Mouse (Mus musculus) hematopoietic stem cell, adult 5-6 weeks (primary cell): ENCODE results near the gene Slc35f6. TPM values are rescaled to one million over a fixed set of nuclear protein-coding genes. Genes with fewer than 3 reads are reported as not detected.

Source experiments
- ATAC-seq, 2 experiments: fragments of 125-278 bp in 1 of 2; replicated peaks in 1 of 2; 2 replicates each; pipeline ENCODE4 v1.8.0; 2016 to 2017; ENCODE audit warnings: inconsistent platforms in 2 of 2, mild to moderate bottlenecking in 2 of 2, moderate number of reproducible peaks in 2 of 2, low read depth in 1 of 2, moderate TSS enrichment in 1 of 2; ENCODE audit not compliant: low FRiP score in 2 of 2, poor library complexity in 2 of 2, severe bottlenecking in 2 of 2, insufficient read depth in 1 of 2, low TSS enrichment in 1 of 2
- total RNA-seq: library from RNA; stranded (forward); fragments of 172-1452, 232-1000 nt; gene quantifications from 2 replicates; pipeline ENCODE4 v1.2.3, GENCODE M21; 2017

The Slc35f6 gene
- total RNA-seq, 1 experiment from 2014 or later = 3.3 TPM

DNA sequence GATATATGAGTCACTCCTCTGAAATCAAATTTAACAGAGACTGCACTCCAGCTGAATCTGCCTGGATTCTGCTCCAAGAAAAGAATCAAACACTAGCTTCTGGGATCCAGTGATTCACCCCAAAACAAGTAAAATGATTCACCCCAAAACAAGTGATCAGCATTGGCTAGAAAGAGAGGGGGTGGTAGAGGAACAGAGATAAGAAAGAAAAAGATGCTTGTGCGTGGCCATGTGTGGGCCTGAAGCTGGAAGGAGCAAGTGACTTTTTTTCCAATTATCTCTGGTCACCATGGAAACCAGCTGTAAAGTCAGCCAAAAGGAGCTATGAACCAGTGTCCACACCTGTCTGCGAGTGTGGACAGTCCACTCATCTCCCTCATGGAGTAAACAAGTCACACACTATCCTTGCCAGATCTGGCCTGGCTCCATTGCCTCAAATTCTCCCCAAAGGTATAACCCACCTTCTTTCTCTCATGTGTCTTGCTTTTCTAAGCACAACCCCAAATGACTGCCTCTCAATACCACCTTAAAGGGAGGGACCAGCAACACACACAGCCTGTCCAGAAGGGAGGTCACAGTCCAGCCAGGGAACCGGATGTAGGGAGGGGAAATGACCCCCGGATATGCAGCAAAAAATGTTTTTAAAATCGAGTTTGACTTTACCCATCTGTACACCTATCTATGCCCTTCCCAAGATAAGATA, 4.1 kb upstream of the Slc35f6 start:
- no peak for ATAC-seq

DNA sequence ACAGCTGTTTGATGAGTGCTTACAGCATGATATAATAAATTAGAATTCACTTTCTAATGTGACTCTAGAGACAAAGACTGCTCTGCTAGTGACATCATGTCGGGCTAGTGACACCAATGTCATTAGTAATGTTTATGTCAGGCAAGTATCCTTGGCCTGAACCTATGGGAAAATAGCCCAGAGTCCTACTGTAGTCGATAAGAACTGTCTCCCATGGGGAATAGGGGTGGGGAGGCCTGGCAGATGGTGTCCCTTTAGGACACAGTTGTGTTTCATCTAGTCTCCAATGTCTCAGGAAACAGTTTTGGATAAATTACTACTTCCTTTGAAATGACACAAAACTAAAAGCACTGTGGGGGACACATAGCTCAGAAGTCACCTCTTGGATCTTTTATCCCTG, 1.7 kb upstream of the Slc35f6 start:
- ATAC-seq = no peak

DNA sequence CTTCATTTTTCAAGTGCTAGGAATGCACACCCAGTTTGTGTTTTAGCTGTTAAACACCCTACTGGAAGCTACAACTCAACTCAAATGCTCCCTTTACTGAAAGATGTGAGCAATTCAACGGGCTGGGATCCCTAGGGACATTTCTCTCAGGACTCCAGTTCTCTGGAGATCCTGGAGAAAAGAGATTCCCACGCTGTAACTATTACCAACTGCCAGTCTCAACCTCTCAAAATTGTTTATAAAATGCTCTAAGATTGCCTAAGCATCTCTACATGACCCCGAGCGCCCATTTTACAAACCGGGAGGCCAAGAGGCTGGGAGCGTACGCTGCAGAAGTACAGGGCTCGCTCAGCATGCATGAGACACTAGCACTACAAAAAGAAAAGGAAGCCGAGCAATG, 337 bp upstream of the Slc35f6 start:
- no peak for ATAC-seq

DNA sequence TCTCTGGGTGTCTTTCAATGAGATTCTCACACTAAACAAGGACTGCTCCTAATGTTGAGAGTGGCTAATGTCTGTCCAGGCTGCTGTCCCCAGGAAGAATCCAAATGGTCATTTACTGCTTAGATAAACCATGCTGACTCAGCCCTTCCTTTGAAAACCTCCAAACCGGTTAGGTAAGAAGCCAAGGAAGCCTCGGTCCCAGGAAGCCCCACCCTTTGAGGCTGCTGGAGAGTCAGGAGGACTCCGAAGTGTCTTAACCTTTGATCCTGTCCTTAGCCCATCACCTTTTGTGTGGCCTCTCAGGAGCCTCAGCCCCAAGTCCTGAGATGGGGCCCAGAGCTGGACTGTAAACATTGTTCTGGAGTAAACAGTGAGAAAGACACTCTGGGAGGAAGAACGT, 1.8 kb downstream of the Slc35f6 start:
- ATAC-seq = no peak

DNA sequence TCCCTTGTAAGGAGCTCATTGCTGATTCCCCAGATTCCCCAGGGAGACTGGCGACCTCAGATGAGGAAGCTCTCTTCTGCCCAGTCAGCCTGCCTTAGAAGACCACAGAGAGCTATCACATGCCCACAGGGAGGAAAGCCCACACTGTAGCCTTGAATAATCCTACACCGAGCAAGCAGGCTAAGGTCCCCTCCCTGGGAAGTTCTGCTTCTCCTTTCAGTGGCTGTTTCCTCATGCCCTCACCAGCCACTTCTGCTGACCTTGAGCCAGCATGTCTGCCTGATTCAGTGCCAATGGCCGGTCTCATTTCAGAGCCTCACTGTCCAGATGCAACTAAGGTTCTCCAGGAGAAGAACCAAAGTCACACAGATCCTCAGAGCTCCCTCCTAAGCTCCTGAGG, 3.0 kb downstream of the Slc35f6 start:
- ATAC-seq = no peak

DNA sequence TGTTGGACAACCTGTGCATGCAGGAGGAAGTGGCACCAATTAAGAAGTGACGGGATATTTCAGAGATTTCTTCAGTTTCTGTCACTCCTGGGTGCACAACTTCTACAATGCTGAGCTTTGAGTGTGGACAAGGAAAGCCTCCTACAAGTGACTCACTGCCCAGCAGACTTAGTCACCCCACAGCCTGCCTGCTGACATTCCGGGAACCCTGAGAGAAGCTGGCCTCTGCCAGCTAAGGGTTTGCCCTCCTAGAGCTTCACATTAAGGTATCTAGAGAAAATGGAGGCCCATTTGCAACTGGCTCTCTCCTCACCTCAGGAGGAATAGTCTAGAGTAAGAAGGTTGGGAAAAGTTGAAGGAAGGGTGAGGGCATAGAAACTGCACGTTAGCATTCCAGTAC, 3.8 kb downstream of the Slc35f6 start:
- ATAC-seq = no peak

GRCm38 (mm10) chr5:30653246-30653645, 5.5 kb downstream of the Slc35f6 start:
- no peak for ATAC-seq

GRCm38 (mm10) chr5:30655042-30655441, 7.3 kb downstream of the Slc35f6 start:
- ATAC-seq = no peak

GRCm38 (mm10) chr5:30655526-30656195, 7.9 kb downstream of the Slc35f6 start:
- no peak for ATAC-seq

- ATAC-seq = no peak
These were observed 11.3 kb downstream of the Slc35f6 start for GRCm38 (mm10) chr5:30659042-30659441.

- no peak for ATAC-seq
These were observed 12.5 kb downstream of the Slc35f6 start for GRCm38 (mm10) chr5:30660278-30660677.

DNA sequence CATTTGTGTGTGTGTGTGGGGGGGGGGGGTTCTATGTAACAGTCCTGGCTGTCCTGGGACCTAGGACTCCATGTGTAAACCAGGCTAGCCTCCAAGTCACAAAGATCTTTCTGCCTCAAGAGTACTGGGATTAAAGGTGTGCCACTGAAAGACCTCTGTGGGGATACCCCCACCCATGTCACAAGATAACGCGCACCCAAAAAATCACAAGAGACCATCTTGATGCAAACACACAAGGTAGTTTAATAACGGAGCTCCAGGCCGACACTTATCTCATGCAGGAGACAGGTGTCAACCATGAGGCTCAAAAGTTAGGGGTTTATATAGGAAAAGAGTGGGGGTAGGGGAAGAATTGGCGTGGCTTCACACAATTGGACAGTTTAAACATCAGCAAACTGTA, 13.1 kb downstream of the Slc35f6 start:
- ATAC-seq = no peak

DNA sequence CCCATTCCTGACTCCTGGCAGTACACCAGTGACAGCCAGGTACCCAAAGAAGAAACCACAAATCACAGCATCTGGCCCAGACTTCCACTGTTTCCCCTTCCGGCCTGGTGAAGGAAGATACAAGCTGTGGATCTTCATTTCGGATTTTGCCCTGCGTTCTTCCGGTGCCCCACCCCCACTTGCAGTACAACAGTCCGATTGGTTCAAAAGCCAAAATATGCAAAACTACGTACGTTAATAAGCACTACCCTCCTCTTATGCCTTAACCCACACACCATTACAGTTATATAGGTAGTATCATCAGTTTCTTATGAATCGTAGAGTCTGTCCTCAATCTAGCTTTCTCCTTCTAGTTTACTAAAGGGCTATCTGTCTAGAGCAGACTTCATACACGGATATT, 17.6 kb downstream of the Slc35f6 start:
- no peak for ATAC-seq

- ATAC-seq = no peak
These were observed 18.2 kb downstream of the Slc35f6 start for GRCm38 (mm10) chr5:30665968-30666367.

DNA sequence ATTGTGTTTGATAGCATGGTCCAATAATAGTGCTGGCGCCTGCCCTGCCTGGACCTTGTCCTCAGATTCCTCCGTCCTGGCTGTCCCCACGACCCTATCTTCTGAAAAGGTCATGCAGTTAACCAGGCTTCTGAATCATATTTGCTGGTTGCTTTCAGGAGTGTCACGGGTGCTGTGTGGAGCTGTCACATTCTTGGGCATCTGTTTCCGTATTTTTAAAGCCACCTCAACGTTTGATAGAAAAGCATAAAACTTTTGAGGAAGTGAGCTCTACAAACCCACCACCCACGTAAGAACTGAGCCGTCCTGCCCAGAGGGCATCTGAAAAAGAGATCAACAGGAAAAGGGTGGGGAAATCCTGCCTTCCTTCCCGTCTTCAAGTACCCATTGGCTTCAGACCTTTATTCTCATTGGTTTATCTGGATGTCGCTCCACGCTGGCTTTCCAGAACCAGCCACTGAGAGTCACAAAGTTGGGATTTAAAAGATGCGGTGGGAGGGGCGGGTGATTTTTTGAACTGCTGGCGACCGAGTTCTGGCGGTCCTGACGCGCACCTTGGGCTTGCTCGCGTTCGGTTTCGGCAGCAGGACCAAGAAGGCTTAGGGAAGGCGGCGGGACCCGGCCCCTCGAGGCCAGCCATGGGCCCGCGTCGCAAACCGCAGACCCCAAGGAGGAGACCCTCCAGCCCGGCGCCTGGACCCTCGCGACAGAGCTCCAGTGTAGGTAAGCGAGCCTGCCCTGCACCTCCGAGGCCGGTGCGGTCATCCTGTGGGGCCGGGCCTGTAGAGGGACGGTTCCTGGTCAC, 18.9 kb downstream of the Slc35f6 start, which contains the start of gene Cenpa:
Cenpa (plus strand) TSS at position 387 of the 805 bp plus-strand sequence.
- ATAC-seq = peak; percentile 97

- no peak for ATAC-seq
These were observed 19.5 kb downstream of the Slc35f6 start for GRCm38 (mm10) chr5:30667215-30667614.

DNA sequence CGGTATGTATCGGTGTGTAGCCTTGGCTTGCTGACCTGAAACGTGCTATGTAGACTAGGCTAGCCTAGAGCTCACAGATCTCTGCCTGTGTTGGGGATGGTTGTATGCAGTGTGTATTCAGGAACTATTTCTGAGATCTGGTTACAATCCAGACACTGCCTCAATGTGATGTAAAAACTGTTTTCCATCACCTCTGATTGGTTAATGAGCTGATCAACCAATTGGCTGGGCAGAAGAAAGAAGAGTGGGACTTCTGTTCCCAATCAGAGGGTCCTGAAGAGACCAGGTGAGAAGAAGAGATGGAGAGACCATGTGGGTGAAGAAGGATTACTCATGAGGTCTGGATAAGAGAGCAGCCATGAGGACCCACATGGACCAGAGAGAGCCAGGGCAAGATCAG, 20.0 kb downstream of the Slc35f6 start:
- no peak for ATAC-seq
